Mouse (Mus musculus): ENCODE measurements around the gene Acot12.

GRCm38 (mm10) chr13:91724211-91724610, 17.1 kb upstream of the Acot12 start:
- TF ChIP-seq CTCF (conservative IDR thresholded peaks at IDR 0.05; ENCODE audit: insufficient read depth, insufficient read length, low read depth, low read length) (no peak), POLR2A (IDR thresholded peaks at IDR 0.05; ENCODE audit: low read depth, low read length) (no peak)
